Mouse (Mus musculus) hindbrain, postnatal 0 days (tissue): ENCODE results near the gene Spta1. TPM values are rescaled to one million over a fixed set of nuclear protein-coding genes. Genes with fewer than 3 reads are reported as not detected.

Source experiments
- ATAC-seq: fragments of 200-750 bp; cut with Nextera tagmentation; 2 replicates; pipeline ENCODE4 v1.8.0; 2017; ENCODE audit warnings: mild to moderate bottlenecking, moderate TSS enrichment, moderate library complexity
- DNase-seq: peaks from one replicate; pipeline ENCODE4 v3.0.0-alpha.2; 2015; ENCODE audit warnings: low spot score
- H3K27ac ChIP-seq: fragments of 300-500 bp; sonication (generic); 2 replicates; pipeline ENCODE4 v1.5.1; 2014; ENCODE audit warnings: mild to moderate bottlenecking
- H3K27me3 ChIP-seq: fragments of 300-500 bp; sonication (generic); 2 replicates; pipeline ENCODE4 v1.6.1; 2014; ENCODE audit warnings: low read length, mixed read lengths; ENCODE audit not compliant: insufficient read depth
- H3K36me3 ChIP-seq: fragments of 300-500 bp; sonication (generic); 2 replicates; pipeline ENCODE4 v1.6.1; 2014; ENCODE audit warnings: low read length, mixed read lengths; ENCODE audit not compliant: insufficient read depth
- H3K4me1 ChIP-seq: fragments of 300-500 bp; sonication (generic); 2 replicates; pipeline ENCODE4 v1.6.1; 2014; ENCODE audit warnings: antibody characterized with exemption, low read length, mixed read lengths; ENCODE audit not compliant: insufficient read depth
- H3K4me2 ChIP-seq: fragments of 300-500 bp; sonication (generic); 2 replicates; pipeline ENCODE4 v1.6.1; 2014; ENCODE audit warnings: low read depth, mild to moderate bottlenecking, low read length, moderate library complexity, mixed read lengths
- H3K4me3 ChIP-seq: fragments of 300-500 bp; sonication (generic); 2 replicates; pipeline ENCODE4 v1.5.1; 2014; ENCODE audit warnings: low read length
- H3K9ac ChIP-seq: fragments of 300-500 bp; sonication (generic); replicated peaks from 2 replicates; pipeline ENCODE4 v1.6.1; 2014; ENCODE audit warnings: mild to moderate bottlenecking, low read length, moderate library complexity, mixed read lengths
- H3K9me3 ChIP-seq: fragments of 300-500 bp; sonication (generic); 2 replicates; pipeline ENCODE4 v1.6.1; 2016; ENCODE audit warnings: low read length, mixed read lengths
- CTCF ChIP-seq: IDR thresholded peaks from 2 replicates; pipeline ENCODE4 v1.5.1; 2016; ENCODE audit warnings: antibody characterized with exemption, control low read depth, low read depth
- WGBS: fragments of 180-500 bp; shearing (Covaris S2); extraction: QIAGEN DNeasy Blood & Tissue Kit; methylation state at CpG from one replicate; pipeline ENCODE4 v1.1.7; 2014; 5-methylcytosine and 5-hydroxymethylcytosine counted together
- polyA plus RNA-seq: library from polyadenylated mRNA; unstranded; fragments of >200 nt; fragmentation: Nextera tagmentation; extraction: Ambion mirVana; gene quantifications from 2 replicates; pipeline ENCODE4 v1.2.1, GENCODE M21; 2015
- total RNA-seq: library from RNA; depleted of rRNA; stranded (reverse); fragments of >200 nt; gene quantifications from 2 replicates; pipeline ENCODE4 v1.2.3, GENCODE M21; 2014; rRNA removed

Spta1 gene
- total and polyA plus RNA-seq, 2 experiments from 2014 or later = 0.04 TPM; not detected in 1

- H3K9ac ChIP-seq = no peak overlapping the region
- 63% methylated on average over 2 of the region's 2 CpGs for WGBS
- DNase-seq (no peak), ATAC-seq (no peak)
- no peak overlapping the region for H3K27ac ChIP-seq
- no peaks in the 10 kb centered on the region for H3K36me3 ChIP-seq
- H3K4me1 ChIP-seq = no peaks in the 10 kb centered on the region
- no peaks in the 10 kb centered on the region for H3K9me3 ChIP-seq
- H3K27me3 ChIP-seq = no peaks in the 10 kb centered on the region
- no peak for TF ChIP-seq CTCF
- H3K4me3 ChIP-seq = no peak overlapping the region
- no peak overlapping the region for H3K4me2 ChIP-seq
These were observed 77.8 kb downstream of the Spta1 start for GRCm38 (mm10) chr1:174250376-174250775.

- TF ChIP-seq CTCF = no peak
- no peak for ATAC-seq
- no peak within 1 kb of the TSS for H3K4me3 ChIP-seq
- no peaks in the 10 kb centered on the region for H3K27me3 ChIP-seq
- no peaks in the 10 kb centered on the region for H3K9me3 ChIP-seq
- H3K4me2 ChIP-seq = no peak within 1 kb of the TSS
- H3K9ac ChIP-seq = no peak within 1 kb of the TSS
- H3K4me1 ChIP-seq = no peaks in the 10 kb centered on the region
- DNase-seq = no peak
- no peaks in the 10 kb centered on the region for H3K36me3 ChIP-seq
- 81% methylated on average over 3 of the region's 3 CpGs for WGBS
- H3K27ac ChIP-seq = no peak within 1 kb of the TSS
These were observed 79.4 kb downstream of the Spta1 start, which contains the start of gene Olfr419 for GRCm38 (mm10) chr1:174251961-174252360. Gene Olfr419 (minus strand): TSS chr1:174252061.

GRCm38 (mm10) chr1:174267816-174268215 lies 95.2 kb downstream of the Spta1 start:
- H3K4me2 ChIP-seq = no peak overlapping the region
- H3K27me3 ChIP-seq = no peaks in the 10 kb centered on the region
- no peak overlapping the region for H3K27ac ChIP-seq
- ATAC-seq = no peak
- TF ChIP-seq CTCF = no peak
- no peak for DNase-seq
- no peak overlapping the region for H3K4me3 ChIP-seq
- no peaks in the 10 kb centered on the region for H3K36me3 ChIP-seq
- WGBS = 83% methylated on average over 4 of the region's 4 CpGs
- no peaks in the 10 kb centered on the region for H3K4me1 ChIP-seq
- H3K9me3 ChIP-seq = peaks cover 4% of the 10 kb centered on the region; the same call in 1 of the 2 replicates
- no peak overlapping the region for H3K9ac ChIP-seq

- Histone ChIP-seq H3K36me3 (no peaks in the 10 kb centered on the region), H3K4me3 (no peak overlapping the region), H3K9me3 (peaks cover 4% of the 10 kb centered on the region; the same call in 1 of the 2 replicates), H3K9ac (no peak overlapping the region), H3K4me2 (no peak overlapping the region), H3K4me1 (no peaks in the 10 kb centered on the region), H3K27me3 (no peaks in the 10 kb centered on the region), H3K27ac (no peak overlapping the region)
- WGBS = 66% methylated on average over 4 of the region's 4 CpGs
- no peak for TF ChIP-seq CTCF
- no peak for ATAC-seq
- no peak for DNase-seq
These were observed 96.6 kb downstream of the Spta1 start for GRCm38 (mm10) chr1:174269162-174269561.

- H3K36me3 ChIP-seq = no peaks in the 10 kb centered on the region
- no peak overlapping the region for H3K4me2 ChIP-seq
- H3K4me1 ChIP-seq = no peaks in the 10 kb centered on the region
- ATAC-seq (no peak), DNase-seq (no peak)
- no peak overlapping the region for H3K27ac ChIP-seq
- 89% methylated on average over 3 of the region's 3 CpGs for WGBS
- H3K9ac ChIP-seq = no peak overlapping the region
- no peak for TF ChIP-seq CTCF
- no peaks in the 10 kb centered on the region for H3K9me3 ChIP-seq
- H3K4me3 ChIP-seq = no peak overlapping the region
- H3K27me3 ChIP-seq = no peaks in the 10 kb centered on the region
These were observed 98.1 kb downstream of the Spta1 start for GRCm38 (mm10) chr1:174270643-174271042.

Other genes with a start within 250 kb of the Spta1 start
- 0.68 and 2.3 TPM in 2 replicates for gene Mndal, start 230.3 kb upstream of the Spta1 start, total RNA-seq
- gene Mndal, start 230.3 kb upstream of the Spta1 start, polyA plus RNA-seq = 2.8 and 3.7 TPM in 2 replicates
- 1.4 and 1.6 TPM in 2 replicates for gene Ifi203, start 230.1 kb upstream of the Spta1 start, total RNA-seq
- 2.3 and 2.6 TPM in 2 replicates for gene Ifi203, start 230.1 kb upstream of the Spta1 start, polyA plus RNA-seq
- not detected in 2 replicates for gene Ifi202b, start 190.0 kb upstream of the Spta1 start, total RNA-seq
- 0.16 and 0.28 TPM in 2 replicates for gene Ifi202b, start 190.0 kb upstream of the Spta1 start, polyA plus RNA-seq
- not detected in 2 replicates for gene Ifi205, start 141.0 kb upstream of the Spta1 start, total RNA-seq
- not detected in 2 replicates for gene Ifi205, start 141.0 kb upstream of the Spta1 start, polyA plus RNA-seq
- not detected in 2 replicates for gene Olfr433, start 132.1 kb upstream of the Spta1 start, total RNA-seq
- not detected in 2 replicates for gene Olfr433, start 132.1 kb upstream of the Spta1 start, polyA plus RNA-seq
- not detected in 2 replicates for gene Olfr432, start 123.6 kb upstream of the Spta1 start, total RNA-seq
- gene Olfr432, start 123.6 kb upstream of the Spta1 start, polyA plus RNA-seq = not detected in 2 replicates
- gene Olfr430, start 106.2 kb upstream of the Spta1 start, total RNA-seq = not detected in 2 replicates
- gene Olfr430, start 106.2 kb upstream of the Spta1 start, polyA plus RNA-seq = not detected in 2 replicates
- gene Olfr429, start 88.4 kb upstream of the Spta1 start, total RNA-seq = not detected in 2 replicates
- gene Olfr429, start 88.4 kb upstream of the Spta1 start, polyA plus RNA-seq = not detected in 2 replicates
- not detected in 2 replicates for gene Olfr427, start 75.9 kb upstream of the Spta1 start, total RNA-seq
- not detected in 2 replicates for gene Olfr427, start 75.9 kb upstream of the Spta1 start, polyA plus RNA-seq
- not detected in 2 replicates for gene Olfr231, start 51.6 kb upstream of the Spta1 start, total RNA-seq
- gene Olfr231, start 51.6 kb upstream of the Spta1 start, polyA plus RNA-seq = not detected in 2 replicates
- gene Olfr424, start 41.3 kb upstream of the Spta1 start, total RNA-seq = not detected in 2 replicates
- gene Olfr424, start 41.3 kb upstream of the Spta1 start, polyA plus RNA-seq = not detected in 2 replicates
- not detected in 2 replicates for gene Olfr420, start 17.1 kb upstream of the Spta1 start, total RNA-seq
- not detected in 2 replicates for gene Olfr420, start 17.1 kb upstream of the Spta1 start, polyA plus RNA-seq
- not detected in 2 replicates for gene Olfr419, start 79.3 kb downstream of the Spta1 start, total RNA-seq
- not detected in 2 replicates for gene Olfr419, start 79.3 kb downstream of the Spta1 start, polyA plus RNA-seq
- not detected in 2 replicates for gene Mptx1, start 157.7 kb downstream of the Spta1 start, total RNA-seq
- not detected in 2 replicates for gene Mptx1, start 157.7 kb downstream of the Spta1 start, polyA plus RNA-seq
- gene Olfr417, start 192.3 kb downstream of the Spta1 start, total RNA-seq = not detected in 2 replicates
- not detected in 2 replicates for gene Olfr417, start 192.3 kb downstream of the Spta1 start, polyA plus RNA-seq
- not detected in 2 replicates for gene Olfr248, start 218.3 kb downstream of the Spta1 start, total RNA-seq
- gene Olfr248, start 218.3 kb downstream of the Spta1 start, polyA plus RNA-seq = not detected in 2 replicates